Mouse (Mus musculus): ENCODE measurements around the gene Pglyrp1. TPM values are rescaled to one million over a fixed set of nuclear protein-coding genes. Genes with fewer than 3 reads are reported as not detected.

Gene Pglyrp1
- polyA plus RNA-seq, 1 experiment from 2014 or later: 26.3 TPM

Other genes with a start within 250 kb of the Pglyrp1 start
- gene Psg21, start 214.6 kb upstream of the Pglyrp1 start, polyA plus RNA-seq (2015; fragmentation: Nextera tagmentation; extraction: Ambion mirVana): not detected in 2 replicates
- not detected in 2 replicates for gene Psg20, start 185.1 kb upstream of the Pglyrp1 start, polyA plus RNA-seq (2015; fragmentation: Nextera tagmentation; extraction: Ambion mirVana)
- gene Psg22, start 153.2 kb upstream of the Pglyrp1 start, polyA plus RNA-seq (2015; fragmentation: Nextera tagmentation; extraction: Ambion mirVana): not detected in 2 replicates
- not detected in 2 replicates for gene Psg19, start 72.8 kb upstream of the Pglyrp1 start, polyA plus RNA-seq (2015; fragmentation: Nextera tagmentation; extraction: Ambion mirVana)
- not detected in 2 replicates for gene Psg17, start 49.7 kb upstream of the Pglyrp1 start, polyA plus RNA-seq (2015; fragmentation: Nextera tagmentation; extraction: Ambion mirVana)
- gene Mill2, start 31.4 kb upstream of the Pglyrp1 start, polyA plus RNA-seq (2015; fragmentation: Nextera tagmentation; extraction: Ambion mirVana): 0.30 and 0.46 TPM in 2 replicates
- gene Ccdc61, start 39.1 kb downstream of the Pglyrp1 start, polyA plus RNA-seq (2015; fragmentation: Nextera tagmentation; extraction: Ambion mirVana): 23.9 and 24.0 TPM in 2 replicates
- gene Nova2, start 54.6 kb downstream of the Pglyrp1 start, polyA plus RNA-seq (2015; fragmentation: Nextera tagmentation; extraction: Ambion mirVana): 15.8 and 17.3 TPM in 2 replicates
- 0.46 and 0.91 TPM in 2 replicates for gene Nanos2, start 116.1 kb downstream of the Pglyrp1 start, polyA plus RNA-seq (2015; fragmentation: Nextera tagmentation; extraction: Ambion mirVana)
- 3.1 and 3.6 TPM in 2 replicates for gene Mypop, start 119.9 kb downstream of the Pglyrp1 start, polyA plus RNA-seq (2015; fragmentation: Nextera tagmentation; extraction: Ambion mirVana)
- gene Irf2bp1, start 132.7 kb downstream of the Pglyrp1 start, polyA plus RNA-seq (2015; fragmentation: Nextera tagmentation; extraction: Ambion mirVana): 28.0 and 30.4 TPM in 2 replicates
- not detected in 2 replicates for gene Foxa3, start 152.2 kb downstream of the Pglyrp1 start, polyA plus RNA-seq (2015; fragmentation: Nextera tagmentation; extraction: Ambion mirVana)
- gene Sympk, start 153.0 kb downstream of the Pglyrp1 start, polyA plus RNA-seq (2015; fragmentation: Nextera tagmentation; extraction: Ambion mirVana): 34.4 and 34.7 TPM in 2 replicates
- gene Rsph6a, start 183.4 kb downstream of the Pglyrp1 start, polyA plus RNA-seq (2015; fragmentation: Nextera tagmentation; extraction: Ambion mirVana): 0.09 TPM in 1 of 2 replicates, not detected in the other
- gene Dmwd, start 204.9 kb downstream of the Pglyrp1 start, polyA plus RNA-seq (2015; fragmentation: Nextera tagmentation; extraction: Ambion mirVana): 28.1 and 29.7 TPM in 2 replicates
- gene Dmpk, start 212.5 kb downstream of the Pglyrp1 start, polyA plus RNA-seq (2015; fragmentation: Nextera tagmentation; extraction: Ambion mirVana): 5.6 and 10.1 TPM in 2 replicates
- 1.7 and 2.1 TPM in 2 replicates for gene Six5, start 223.3 kb downstream of the Pglyrp1 start, polyA plus RNA-seq (2015; fragmentation: Nextera tagmentation; extraction: Ambion mirVana)
- gene Gm4969, start 247.0 kb downstream of the Pglyrp1 start, polyA plus RNA-seq (2015; fragmentation: Nextera tagmentation; extraction: Ambion mirVana): 3.9 and 4.9 TPM in 2 replicates
- gene Fbxo46, start 248.5 kb downstream of the Pglyrp1 start, polyA plus RNA-seq (2015; fragmentation: Nextera tagmentation; extraction: Ambion mirVana): 25.4 and 28.3 TPM in 2 replicates

All from forebrain, embryonic 16.5 days (tissue).